Mouse (Mus musculus) frontal cortex, postnatal 36 days (tissue): ENCODE results near the gene Zfp105.

ENCODE experiments used
- DNase-seq, 2 experiments: peaks; one replicate each; pipeline ENCODE4 v3.0.0; 2022; ENCODE audit warnings: low spot score in 2 of 2

The Zfp105 gene

DNA sequence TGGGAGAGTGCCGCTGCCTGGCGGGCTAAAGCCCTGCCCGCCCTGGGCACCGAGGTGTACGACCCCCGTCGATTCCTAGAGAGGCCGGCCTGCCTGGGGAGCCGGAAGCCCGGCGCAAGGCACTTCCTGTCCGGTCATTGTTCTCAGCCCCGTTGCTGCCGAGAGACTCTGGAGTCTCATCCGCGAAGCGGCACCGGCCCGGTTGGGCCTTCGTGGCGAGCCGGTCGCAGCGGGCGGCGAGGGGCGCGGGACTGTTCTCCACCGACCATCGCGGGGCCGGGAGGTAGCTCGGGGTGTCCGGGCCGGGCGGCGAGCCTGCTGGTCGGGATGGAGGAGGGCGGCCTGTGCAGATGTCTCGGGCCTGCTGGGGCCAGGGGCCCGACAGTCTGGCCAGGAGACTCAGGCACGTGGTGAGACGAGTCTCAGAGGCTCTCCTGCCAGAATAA lies at the start of gene Zfp105:
Gene Zfp105, plus strand, starts transcription at position 137 of the 446 bp plus-strand sequence.
- peak; percentile 72 to 73 for DNase-seq

DNA sequence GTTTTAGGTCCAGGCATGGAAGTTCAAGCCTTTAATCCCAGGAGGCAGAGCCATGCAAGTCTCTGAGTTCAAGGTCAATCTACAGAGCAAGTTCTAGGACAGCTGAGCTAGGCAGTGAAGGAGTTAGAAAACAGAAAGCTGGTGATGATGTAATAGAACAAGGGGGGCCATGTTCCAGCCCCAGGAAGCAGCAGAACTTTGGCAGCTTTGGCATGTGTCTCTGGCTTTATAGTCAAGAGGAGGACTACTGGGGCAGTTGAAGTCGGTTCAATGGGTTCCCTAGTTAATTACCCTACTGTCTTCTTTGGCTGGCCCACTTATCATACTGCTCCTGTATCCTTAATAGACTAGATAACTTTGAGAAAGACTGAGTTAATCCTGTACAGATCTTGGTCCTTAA lies 48.2 kb upstream of the Zfp105 start:
- DNase-seq: no peak

- no peak for DNase-seq
Measured at GRCm38 (mm10) chr9:122875145-122875544, 47.7 kb upstream of the Zfp105 start.

DNA sequence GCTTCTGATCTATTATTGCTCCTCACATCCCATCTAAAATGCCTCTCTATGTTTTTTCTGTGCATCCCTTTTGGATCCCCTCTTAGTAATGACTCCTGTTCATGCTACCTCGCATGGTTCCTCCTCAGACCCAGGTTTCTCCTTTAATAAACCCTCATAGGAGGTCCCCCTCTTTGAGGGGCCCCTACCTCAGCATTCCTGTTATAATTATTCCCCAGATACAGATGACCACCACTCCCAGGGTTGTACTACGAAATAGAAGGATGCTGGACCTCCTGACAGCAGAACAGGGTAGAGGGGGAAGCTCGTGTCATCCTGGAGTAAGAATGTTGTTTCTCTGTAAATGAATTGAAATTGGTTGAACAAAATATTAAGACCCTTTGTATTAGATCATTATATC lies 37.5 kb upstream of the Zfp105 start, which contains the start of gene Zkscan7:
Gene Zkscan7, plus strand, starts transcription at position 301 of the 400 bp plus-strand sequence.
- no peak for DNase-seq

DNA sequence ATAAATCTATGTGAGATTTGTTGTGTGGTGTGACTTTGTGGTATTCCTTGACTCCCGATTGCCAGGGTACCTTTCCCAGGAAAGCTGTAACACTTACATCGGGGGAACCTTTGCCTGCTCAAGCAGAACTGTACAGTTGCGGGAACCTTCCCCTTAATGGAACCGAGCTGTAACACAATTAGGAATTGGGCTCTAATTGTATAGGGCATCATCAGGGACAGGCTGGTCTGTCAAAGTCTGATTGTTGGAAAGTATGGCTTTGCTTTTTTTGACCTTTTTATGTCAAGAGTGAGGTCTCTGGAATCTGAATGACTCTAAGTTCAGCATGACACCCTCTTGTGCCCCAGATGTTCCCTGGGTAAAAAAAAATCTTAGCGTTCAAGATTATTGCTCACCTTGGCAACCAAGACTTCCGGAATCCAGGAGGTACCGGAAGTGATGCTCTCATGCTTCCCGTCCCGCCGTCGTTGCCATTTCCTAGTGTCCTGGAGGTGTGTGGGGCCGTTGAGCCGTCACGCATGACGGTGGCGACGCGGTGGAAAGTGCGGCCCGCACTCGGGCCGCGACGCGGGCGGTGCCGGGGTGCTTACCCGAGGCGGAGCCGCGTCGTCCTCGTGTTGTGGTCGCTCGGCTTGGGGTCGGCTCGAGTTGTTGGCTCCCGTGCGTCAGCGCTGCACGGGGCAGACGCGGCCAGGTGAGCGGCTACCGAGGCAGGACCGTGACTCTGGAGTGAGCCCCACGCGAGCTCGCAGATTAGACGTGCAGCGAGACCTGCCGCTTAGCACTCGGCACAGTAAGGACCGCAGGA lies 36.3 kb upstream of the Zfp105 start:
- DNase-seq: peak; percentile 46 to 70

DNA sequence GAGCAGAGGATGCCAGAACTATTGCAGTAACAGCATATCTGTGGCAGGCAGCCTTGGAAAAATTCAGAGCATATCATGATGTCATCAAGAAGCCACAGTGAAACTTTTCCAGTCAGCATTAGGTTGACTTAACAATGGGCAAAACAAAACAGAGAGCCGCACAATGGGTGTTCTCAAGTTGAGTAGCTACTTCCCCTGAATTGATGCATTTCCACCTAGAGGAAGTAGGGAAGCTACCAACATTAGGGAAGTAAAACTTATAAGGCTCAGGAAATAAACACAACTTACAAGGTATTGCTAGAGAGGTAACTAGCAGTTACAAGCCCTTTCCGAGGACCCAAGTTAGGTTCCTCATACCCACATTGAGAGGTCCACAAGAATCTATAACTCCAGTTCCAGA lies 21.8 kb upstream of the Zfp105 start:
- DNase-seq: no peak

DNA sequence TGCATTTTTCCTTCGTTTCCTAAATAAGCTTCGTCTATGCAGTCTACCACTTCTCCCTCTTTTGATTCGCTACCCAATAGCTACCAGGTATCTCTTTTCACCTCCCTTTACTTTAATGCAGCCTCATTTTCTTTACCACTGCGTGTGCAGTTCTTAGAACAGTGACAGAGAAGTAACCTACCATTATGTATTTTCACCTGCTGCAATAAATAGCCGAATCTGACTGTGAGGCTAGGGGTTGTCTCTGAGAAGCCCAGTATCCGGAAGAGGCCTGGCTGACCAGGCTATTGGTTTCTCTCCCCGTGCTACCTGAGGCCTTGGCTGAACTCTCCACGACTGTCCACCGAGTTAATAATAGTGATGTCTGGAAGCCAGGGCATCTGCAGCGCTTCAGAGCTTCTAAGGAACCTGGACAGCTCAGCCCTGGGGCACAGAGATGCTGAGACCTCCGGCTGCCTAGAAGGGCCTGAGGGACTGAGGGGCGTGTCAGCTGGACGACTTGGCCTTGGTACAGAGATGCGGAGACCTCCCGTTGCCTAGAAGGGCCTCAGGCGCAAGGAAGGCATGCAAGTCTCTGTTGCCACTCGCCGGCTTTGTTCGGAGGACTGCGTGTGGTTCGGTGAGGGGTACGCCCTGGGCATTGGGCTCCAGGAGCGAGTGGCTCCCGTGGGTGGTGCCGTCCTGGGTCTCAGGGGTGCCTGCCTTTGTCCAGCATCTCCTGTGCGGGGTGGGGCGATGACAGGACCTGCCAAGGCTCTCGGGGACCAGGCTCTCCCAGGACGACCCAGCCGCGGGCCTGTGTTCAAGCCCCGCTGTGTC lies 19.9 kb upstream of the Zfp105 start:
- DNase-seq: peak; percentile 39 to 46

- no peak for DNase-seq
Measured at GRCm38 (mm10) chr9:122922436-122922835, 436 bp upstream of the Zfp105 start.

- DNase-seq: no peak
Measured at GRCm38 (mm10) chr9:122928915-122929314, 6.0 kb downstream of the Zfp105 start.

DNA sequence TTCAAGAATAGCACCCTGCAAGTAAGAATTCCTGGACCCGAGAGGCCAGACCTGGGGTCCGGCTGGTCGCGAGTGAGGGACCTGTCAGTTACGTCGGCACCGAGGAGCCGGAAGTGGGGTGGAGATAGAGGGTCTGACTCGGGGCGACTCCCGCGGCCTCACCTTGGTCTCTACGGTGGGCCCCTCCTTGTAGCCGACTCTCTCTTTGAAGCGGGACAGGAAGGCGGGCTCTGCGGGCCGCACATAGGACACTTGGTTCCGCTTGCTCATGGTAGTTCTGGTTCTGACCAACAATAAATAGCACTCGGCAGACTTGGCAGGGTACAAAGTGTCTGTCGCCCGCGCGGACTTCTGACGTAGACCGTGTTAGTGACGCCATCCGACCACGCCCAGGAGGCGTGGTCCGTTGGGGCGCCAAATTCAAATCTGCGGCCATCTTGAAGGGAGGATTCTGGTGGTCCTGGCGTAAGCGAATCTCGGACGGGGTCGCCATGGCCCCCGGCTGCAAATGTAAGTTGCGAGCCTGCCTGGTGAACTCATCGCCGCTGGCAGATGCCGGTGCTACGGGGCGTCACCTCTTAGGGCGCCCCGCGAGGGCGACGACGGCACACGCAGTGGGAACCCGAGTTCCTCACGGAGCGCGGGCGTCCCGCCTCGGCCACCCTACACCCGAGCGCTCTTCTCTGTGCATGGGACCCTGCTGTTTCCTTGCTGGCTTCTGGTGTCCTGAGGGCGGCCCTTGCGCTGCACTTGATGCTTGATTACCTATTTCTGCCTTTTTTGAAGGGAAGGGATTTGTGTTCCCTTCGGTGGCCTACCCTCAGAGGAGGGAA lies 28.0 kb downstream of the Zfp105 start, which contains the start of the genes 1110059G10Rik and Kif15:
Gene 1110059G10Rik, minus strand, starts transcription at position 358 of the 833 bp plus-strand sequence.
Gene Kif15, plus strand, starts transcription at position 404 of the 833 bp plus-strand sequence.
- DNase-seq: peak; percentile 95 to 96
